Mouse (Mus musculus) ES-Bruce4 (cell line): ENCODE data around the gene Mcl1.

ENCODE experiments used
- EP300 ChIP-seq: IDR thresholded peaks from 2 replicates; pipeline ENCODE4 v1.6.1; 2011; ENCODE audit warnings: low read depth, low read length; ENCODE audit not compliant: insufficient read depth
- POLR2A ChIP-seq: IDR thresholded peaks from one replicate; pipeline ENCODE4 v1.8.1; 2011; ENCODE audit warnings: low read length; ENCODE audit not compliant: insufficient read depth

GRCm38 (mm10) chr3:95621241-95621640 is 37.3 kb upstream of the Mcl1 start:
- TF ChIP-seq POLR2A (no peak), EP300 (no peak)
